Mouse (Mus musculus) embryonic stem cell, embryonic (primary cell): ENCODE results near the gene Olfr1500.
"Not testable (repeated sequence)": the region's sequence is repeated elsewhere in the genome, so short reads cannot be mapped to it uniquely, and the experiment has no call there.

Experiments used
- CTCF ChIA-PET, 4 experiments: fragments of 300-600 bp in 2 of 4; fragments of 350-600 bp in 2 of 4; sonication (Branson Sonifier 250); formaldehyde crosslinking; loops; one replicate each; lab custom pipeline; 2022; ENCODE audit warnings: inconsistent platforms in 2 of 4; lab: Charles Lee
- POLR2A ChIA-PET, 4 experiments: fragments of 300-600 bp in 2 of 4; fragments of 350-600 bp in 2 of 4; sonication (Branson Sonifier 250); formaldehyde crosslinking; loops; one replicate each; lab custom pipeline; 2022; ENCODE audit warnings: antibody characterized with exemption in 4 of 4, inconsistent platforms in 1 of 4; lab: Charles Lee

The Olfr1500 gene

GRCm38 (mm10) chr19:13830388-13830787 is at the start of gene Olfr1500:
Gene Olfr1500 (minus strand): TSS chr19:13830488.
- CTCF ChIA-PET, result no interaction called here
- POLR2A ChIA-PET, result no interaction called here

GRCm38 (mm10) chr19:13861495-13861894 is 31.2 kb upstream of the Olfr1500 start, which contains the start of gene Olfr1502:
Gene Olfr1502 (plus strand): TSS chr19:13861795.
- ChIA-PET POLR2A (no interaction called here), CTCF (no interaction called here)

DNA sequence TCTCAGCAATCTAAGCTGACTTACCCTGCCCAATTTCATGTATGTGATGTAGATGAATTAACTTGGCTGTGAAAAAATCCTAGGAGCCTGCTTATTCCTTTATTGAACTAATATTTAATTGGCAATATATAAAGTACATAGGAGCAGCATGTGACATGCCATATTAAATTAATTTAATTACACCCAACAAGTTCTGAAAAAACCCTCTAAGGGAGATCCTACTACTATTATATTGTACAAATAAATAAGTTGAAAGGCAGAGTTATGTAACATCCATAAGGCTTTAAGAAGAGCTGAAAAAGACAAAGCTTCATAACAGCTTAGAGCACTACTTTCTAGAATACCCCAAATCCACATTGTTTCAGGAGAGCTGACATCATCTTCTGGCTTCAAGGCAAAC is 20.3 kb upstream of the Olfr1500 start, which contains the start of gene Olfr1501:
Gene Olfr1501 (minus strand): TSS at position 101 of the 400 bp plus-strand sequence.
- POLR2A ChIA-PET, CTCF ChIA-PET: not testable (repeated sequence)

GRCm38 (mm10) chr19:13828447-13828846 is 1.8 kb downstream of the Olfr1500 start:
- ChIA-PET CTCF (no interaction called here), POLR2A (no interaction called here)

DNA sequence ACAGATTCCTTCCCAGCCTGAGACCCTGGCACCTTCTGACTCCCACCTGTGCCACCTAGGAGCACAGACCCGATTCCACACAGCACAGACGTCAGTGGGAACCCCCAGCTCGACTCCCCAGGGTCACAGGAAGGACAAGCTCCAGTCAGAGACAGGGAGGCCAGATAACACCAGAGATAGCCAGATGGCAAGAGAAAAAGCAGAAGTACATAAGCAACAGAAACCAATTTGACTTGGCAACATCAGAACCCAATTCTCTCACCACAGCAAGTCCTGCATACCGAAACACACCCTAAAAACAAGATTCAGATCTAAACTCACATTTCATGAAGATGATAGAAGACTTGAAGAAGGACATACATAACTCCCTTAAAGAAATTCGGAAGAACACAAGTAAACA is 9.4 kb downstream of the Olfr1500 start:
- ChIA-PET POLR2A (no interaction called here), CTCF (no interaction called here)

DNA sequence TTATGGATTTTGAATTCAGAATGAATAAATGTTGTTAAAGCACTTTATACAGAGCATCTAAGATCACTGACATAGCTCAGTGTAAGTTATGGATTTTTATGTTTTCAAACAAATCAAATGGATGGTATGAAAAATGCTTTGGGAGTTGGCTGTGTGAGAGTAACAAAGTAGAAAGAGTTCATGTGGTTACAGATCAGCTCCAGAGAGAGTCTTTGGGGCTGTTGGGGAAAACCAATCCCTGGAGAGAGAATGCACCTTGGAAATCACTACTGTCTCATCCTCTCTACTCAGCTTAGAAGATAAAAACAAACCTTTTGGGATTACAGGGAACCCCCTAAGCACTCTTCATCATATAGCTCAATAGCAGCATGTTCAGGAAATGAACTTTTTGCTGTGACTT is 10.9 kb downstream of the Olfr1500 start, which contains the start of gene Olfr1499:
Gene Olfr1499 (minus strand): TSS at position 101 of the 400 bp plus-strand sequence.
- ChIA-PET POLR2A (no interaction called here), CTCF (interaction anchor here in 1 of 4 experiments (0.7 to 1.4 kb wide), 2 partner anchors 50 to 75 kb away, joined by 3 read pairs; no protein-coding TSS in a partner anchor)

DNA sequence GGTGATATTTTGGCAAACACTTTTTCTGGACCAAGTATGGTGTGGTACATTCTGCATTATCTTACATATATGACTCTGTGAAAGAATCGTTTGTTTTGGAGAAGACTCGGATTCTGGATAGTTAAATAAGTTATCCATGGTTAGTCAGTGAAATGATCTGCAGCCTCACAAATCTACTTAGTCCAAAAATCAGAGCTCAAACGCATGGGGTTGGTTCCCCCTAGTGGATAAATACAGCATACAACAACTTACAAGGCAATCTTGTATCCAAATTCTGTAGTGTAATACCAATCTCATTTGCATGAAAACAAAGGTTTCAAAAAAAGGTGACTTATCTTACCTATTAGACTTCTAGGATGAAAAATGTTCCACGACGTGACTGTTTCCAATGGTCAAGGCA is 11.5 kb downstream of the Olfr1500 start:
- POLR2A ChIA-PET, result no interaction called here

DNA sequence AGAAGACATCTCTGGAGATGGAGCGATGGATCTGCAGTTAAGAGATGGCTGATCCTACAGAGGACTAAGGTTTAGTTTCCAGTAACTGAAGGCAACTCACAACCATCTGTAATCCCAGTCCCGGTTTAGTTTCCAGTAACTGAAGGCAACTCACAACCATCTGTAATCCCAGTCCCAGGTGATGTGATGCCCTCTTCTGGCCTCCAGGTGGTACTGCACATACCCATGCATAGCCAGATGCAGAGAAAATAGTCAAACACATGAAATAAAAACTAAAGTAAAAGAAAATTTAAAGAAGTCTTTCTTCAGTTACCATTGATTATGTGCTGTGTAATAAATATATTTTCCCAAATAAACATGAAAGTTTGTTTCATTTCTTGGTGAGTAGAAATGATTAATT is 17.5 kb downstream of the Olfr1500 start:
- CTCF ChIA-PET, result no interaction called here

More for the DNA sequence above, 11.5 kb downstream of the Olfr1500 start:
- CTCF ChIA-PET, result interaction anchor here in 2 of 4 experiments (0.5 to 1.4 kb wide), 4 partner anchors 27 to 826 kb away, joined by 3 to 6 read pairs (median 3); no protein-coding TSS in a partner anchor

GRCm38 (mm10) chr19:13805486-13805885 is 24.8 kb downstream of the Olfr1500 start:
- CTCF ChIA-PET, POLR2A ChIA-PET: not testable (repeated sequence)

More for the DNA sequence above, 17.5 kb downstream of the Olfr1500 start:
- POLR2A ChIA-PET, result no interaction called here

GRCm38 (mm10) chr19:13798102-13798501 is 32.2 kb downstream of the Olfr1500 start, which contains the start of gene Olfr1497:
Gene Olfr1497 (minus strand): TSS chr19:13798202.
- POLR2A ChIA-PET, result no interaction called here
- CTCF ChIA-PET, result no interaction called here

DNA sequence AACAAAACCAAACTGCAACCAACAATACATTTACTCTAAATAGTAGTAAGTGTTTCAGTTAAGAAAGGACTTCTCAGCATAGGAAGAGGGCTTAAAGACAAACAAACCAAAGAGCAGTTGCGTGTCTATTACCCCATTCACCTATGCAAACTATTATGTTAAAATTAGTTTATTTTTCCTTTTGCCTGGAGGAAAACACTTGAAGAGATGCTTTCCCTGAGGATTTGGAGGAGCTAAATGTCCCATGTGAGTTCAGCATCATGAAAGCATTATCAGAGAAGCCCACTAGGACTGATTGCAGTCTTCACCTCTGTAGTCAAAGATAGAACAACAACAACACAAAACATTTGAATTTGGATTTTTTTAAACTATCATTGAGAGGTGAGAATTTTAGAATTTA is 52.7 kb downstream of the Olfr1500 start, which contains the start of gene Olfr1496:
Gene Olfr1496 (plus strand): TSS at position 301 of the 400 bp plus-strand sequence.
- POLR2A ChIA-PET, result no interaction called here
- CTCF ChIA-PET, result no interaction called here
